Mouse (Mus musculus) cortical plate, adult 2 months (tissue): ENCODE data around the gene Stxbp3. TPM values are rescaled to one million over a fixed set of nuclear protein-coding genes. Genes with fewer than 3 reads are reported as not detected.
A peak's percentile ranks its signal among the peaks of the same experiment; 100 is the strongest.

Experiments
- H3K27ac ChIP-seq: fragments of 200-500 bp; 2 replicates; pipeline ENCODE4 v1.5.1; 2012; ENCODE audit warnings: low read length, control low read depth, inconsistent platforms; ENCODE audit not compliant: insufficient read depth
- H3K4me1 ChIP-seq: fragments of 200-500 bp; 2 replicates; pipeline ENCODE4 v1.6.1; 2011; ENCODE audit warnings: low read length; ENCODE audit not compliant: control insufficient read depth, insufficient read depth
- H3K4me3 ChIP-seq: fragments of 200-500 bp; 2 replicates; pipeline ENCODE4 v1.5.1; 2011; ENCODE audit warnings: mild to moderate bottlenecking, low read length, control low read depth; ENCODE audit not compliant: insufficient read depth
- CTCF ChIP-seq: fragments of 200-500 bp; IDR thresholded peaks from 2 replicates; pipeline ENCODE4 v1.5.1; 2011; ENCODE audit warnings: mild to moderate bottlenecking, control low read depth, low read length; ENCODE audit not compliant: insufficient read depth; ENCODE audit errors: extremely low read depth
- POLR2A ChIP-seq: fragments of 200-500 bp; IDR thresholded peaks from 2 replicates; pipeline ENCODE4 v1.6.1; 2011; ENCODE audit warnings: mild to moderate bottlenecking, low read length, control low read depth; ENCODE audit not compliant: insufficient read depth; ENCODE audit errors: extremely low read depth
- polyA plus RNA-seq: library from polyadenylated mRNA; depleted of rRNA; stranded (reverse); fragments of >200 nt; gene quantifications from 2 replicates; pipeline ENCODE4 v1.2.3, GENCODE M21; 2012

Gene Stxbp3
- polyA plus RNA-seq, 1 experiment = 26.6 TPM

DNA sequence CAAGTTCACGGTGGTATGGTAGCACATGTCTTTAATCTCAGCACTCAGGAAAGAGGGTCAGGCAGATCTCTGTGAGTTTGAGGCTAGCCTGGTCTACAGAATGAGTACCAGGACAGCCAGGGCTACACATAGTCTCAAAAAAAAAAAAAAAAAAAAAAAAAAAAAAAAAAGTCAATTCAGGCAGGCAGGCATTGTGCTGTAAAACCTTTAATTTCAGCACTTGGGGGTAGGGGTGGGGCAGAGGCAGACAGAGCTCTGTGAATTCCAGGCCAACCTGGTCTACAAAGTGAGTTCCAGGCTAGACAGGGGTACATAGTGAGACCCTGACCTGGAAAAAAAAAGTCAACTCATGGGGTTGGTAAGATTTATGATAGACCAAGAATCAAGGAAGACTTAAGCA, 17.4 kb upstream of the Stxbp3 start:
- Histone ChIP-seq H3K4me1 (peaks cover 6% of the 10 kb centered on the region), H3K4me3 (no peak overlapping the region), H3K27ac (no peak overlapping the region)
- TF ChIP-seq POLR2A (no peak), CTCF (no peak)

DNA sequence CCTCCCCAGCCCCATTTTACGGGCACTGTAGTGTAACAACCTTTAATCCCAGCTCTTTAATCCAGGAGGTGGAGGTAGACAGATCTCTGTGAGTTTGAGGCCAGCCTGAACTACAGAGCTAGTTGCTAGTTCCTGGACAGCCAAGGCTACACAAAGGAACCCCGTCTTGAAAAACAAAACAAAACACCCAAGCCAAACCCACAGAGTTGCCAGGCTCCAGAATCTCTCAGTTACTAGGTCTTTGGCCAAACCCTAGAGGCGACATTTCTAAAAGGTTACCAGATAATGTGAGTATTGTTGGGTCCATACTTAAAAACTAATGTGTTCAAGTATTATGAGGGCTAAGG, 16.8 kb upstream of the Stxbp3 start:
- TF ChIP-seq CTCF (no peak), POLR2A (no peak)
- Histone ChIP-seq H3K4me1 (peaks cover 6% of the 10 kb centered on the region), H3K27ac (no peak overlapping the region)

DNA sequence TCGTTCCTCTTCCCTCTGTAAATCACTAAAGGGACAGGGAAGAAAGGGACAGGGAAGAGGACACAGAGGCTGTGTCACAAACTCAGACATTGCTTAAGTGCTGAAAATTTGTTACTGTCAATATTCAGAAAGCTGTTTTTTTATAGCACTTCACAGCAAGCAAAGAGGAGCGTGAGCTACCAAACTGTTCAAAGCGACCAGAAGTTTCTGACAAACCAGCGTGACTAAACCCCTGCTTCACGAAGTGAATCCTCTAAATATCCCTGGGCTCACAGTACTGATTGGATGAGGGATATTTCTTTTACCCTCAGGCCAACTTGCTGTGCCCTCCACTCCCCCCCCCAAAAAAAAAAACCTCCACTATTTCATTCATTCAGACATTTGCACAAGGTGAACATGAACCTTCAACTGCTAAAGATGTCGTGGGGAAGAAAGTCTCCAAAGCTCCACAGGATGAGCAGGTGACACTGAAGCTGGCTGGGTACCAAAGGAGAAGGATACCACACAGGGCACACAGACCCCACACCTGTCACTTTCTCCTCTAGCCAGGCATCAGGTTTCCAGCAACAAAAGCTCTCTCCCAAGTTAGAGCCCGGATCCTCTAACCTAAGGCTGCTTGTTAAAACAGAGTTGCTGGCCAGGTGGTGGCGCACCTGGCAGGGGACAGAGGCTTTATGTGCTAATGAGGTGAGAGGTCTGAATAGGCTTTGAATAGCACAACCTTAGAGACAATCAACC, 16.2 kb upstream of the Stxbp3 start:
- Histone ChIP-seq H3K4me3 (no peak overlapping the region), H3K4me1 (peaks cover 6% of the 10 kb centered on the region), H3K27ac (no peak overlapping the region)
- TF ChIP-seq POLR2A = no peak
- no peak for TF ChIP-seq CTCF

More for the DNA sequence above, 16.8 kb upstream of the Stxbp3 start:
- no peak overlapping the region for H3K4me3 ChIP-seq

DNA sequence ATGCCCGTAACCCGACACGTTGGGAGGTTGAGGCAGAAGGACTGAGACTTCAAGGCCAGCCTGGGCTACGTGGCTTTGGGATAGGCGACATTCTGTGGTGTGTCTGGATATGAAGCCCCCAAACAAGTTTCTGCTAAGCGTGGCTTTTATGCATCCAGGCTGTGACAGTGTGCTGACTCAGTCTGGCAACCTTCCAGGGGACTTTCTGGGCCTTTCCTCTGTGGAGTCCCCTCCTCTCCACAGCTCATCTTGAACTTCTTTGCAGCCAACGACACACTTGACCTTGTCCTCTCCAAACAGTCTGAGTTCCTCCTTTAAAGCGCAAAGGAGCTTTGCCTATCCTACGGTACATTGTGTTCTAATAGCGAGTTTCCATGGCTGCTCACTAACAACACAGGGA, 15.5 kb upstream of the Stxbp3 start:
- peaks cover 6% of the 10 kb centered on the region for H3K4me1 ChIP-seq
- peak overlapping the region; percentile 22 for H3K27ac ChIP-seq
- H3K4me3 ChIP-seq = no peak overlapping the region
- TF ChIP-seq POLR2A = no peak
- TF ChIP-seq CTCF = no peak

DNA sequence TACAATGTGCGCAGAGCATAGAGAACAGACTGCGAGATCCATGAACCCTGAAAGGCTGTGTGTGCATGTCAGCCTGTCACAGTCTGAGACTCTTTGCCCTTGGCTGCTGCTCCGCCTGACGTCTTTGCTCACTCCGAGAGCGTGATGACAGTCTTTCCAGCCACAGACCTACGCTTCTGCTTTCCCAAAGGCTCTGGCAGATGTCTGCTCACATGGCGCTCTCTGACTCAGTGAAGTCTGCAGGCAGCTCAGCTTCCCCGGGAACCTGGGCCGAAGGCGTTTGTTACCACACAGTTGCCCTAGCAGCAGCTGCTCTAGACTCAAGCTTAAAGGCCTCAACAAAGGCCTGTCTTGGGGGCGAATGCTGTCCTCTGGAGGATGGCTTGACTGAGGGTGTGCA, 15.0 kb upstream of the Stxbp3 start:
- Histone ChIP-seq H3K4me1 (peaks cover 6% of the 10 kb centered on the region), H3K4me3 (no peak overlapping the region), H3K27ac (peak overlapping the region; percentile 30)
- TF ChIP-seq POLR2A (no peak), CTCF (no peak)

DNA sequence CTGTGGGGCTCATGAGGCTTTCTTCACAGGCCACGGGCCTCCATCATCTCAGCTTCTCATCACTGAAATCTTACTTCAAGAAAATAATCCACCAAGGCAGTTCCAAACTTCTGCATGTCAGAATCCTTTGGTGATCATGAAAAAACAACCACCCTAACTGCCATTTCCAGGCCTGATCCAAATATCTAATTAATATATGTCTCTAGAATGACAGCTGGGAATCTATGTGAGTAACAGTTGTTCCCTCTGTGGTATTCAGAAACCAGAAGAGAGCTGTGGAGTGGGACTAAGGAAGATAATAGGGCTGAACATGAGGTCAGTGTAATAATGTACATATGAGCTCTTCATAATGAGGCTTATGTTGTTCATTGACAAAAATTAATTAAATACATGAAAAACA, 12.9 kb upstream of the Stxbp3 start:
- no peak overlapping the region for H3K27ac ChIP-seq
- no peak overlapping the region for H3K4me3 ChIP-seq
- peaks cover 6% of the 10 kb centered on the region for H3K4me1 ChIP-seq
- TF ChIP-seq CTCF (no peak), POLR2A (no peak)

DNA sequence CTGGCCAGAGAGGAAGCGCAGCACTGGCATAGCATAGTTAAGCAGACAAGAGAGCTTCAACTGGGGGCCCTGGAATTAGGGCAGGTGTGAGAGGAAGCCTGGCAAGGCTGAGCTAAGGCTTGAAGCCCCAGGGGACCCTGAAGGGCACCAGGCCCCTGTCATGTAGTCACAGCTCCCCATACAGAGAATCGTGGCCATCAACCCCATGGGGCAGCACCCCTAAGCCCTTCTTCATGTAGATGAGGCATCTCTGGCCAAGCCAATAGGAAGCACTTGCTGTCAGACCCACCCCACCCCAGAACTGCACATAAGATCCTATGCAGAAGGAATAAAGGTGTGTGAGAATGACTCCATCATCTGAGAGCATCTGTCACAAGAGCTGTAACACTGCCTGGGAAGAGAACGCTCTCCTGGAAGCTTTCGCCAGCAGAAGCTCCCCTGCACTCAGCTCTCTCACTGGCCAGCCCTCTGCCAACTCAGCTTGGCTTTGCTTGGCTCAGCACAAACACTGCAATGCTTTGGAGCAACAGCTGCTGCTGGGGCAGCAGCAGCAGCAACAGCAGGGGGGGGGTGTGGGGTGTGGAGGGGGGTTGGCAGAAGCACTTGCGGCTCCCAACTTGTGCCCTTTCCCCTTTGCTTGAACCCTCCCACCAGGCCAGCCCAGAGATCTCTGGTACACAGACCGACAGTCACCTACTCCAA, 11.8 kb upstream of the Stxbp3 start:
- no peak for TF ChIP-seq POLR2A
- no peak for TF ChIP-seq CTCF
- Histone ChIP-seq H3K4me3 (no peak overlapping the region), H3K27ac (no peak overlapping the region), H3K4me1 (peaks cover 6% of the 10 kb centered on the region)

DNA sequence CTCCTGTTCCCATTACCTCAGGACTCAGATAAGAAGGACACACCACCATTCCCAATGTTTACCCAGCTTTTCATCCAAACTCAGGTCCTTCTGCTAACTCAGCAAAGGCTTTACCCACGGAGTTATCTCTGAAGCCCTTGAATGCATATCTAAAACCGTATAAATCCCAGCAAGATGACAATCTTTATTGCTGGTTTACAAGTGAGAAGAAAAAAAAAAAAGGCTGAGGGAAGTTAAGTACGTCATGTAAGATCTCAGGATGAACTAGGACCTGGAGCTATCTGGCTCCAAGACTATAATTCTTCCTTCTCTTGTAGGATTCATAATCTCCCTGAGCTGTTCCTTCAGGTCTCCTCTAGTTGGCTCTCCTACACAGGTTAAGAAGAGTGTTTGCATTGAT, 11.2 kb upstream of the Stxbp3 start:
- no peak overlapping the region for H3K27ac ChIP-seq
- TF ChIP-seq CTCF (no peak), POLR2A (no peak)
- no peak overlapping the region for H3K4me3 ChIP-seq
- H3K4me1 ChIP-seq = peaks cover 6% of the 10 kb centered on the region

DNA sequence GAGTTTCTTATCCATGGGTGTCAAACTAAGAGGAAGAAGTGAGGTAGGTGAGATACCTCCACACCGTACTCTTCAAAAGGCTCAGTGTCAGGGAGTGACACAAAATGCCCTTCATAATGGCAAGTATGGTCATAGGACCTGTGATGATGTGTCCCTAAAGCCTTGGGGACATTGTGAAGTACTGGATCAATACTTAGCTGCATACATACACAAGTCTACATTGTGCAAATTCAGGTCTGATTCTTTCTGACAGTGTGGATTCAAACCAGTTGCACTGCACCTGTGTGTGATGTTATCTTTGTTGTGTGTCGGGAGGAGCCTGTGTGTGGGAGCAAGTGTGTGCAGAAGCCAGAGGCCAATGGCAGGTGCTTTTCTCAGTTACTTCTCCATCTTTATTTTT, 10.7 kb upstream of the Stxbp3 start:
- H3K27ac ChIP-seq = no peak overlapping the region
- peaks cover 6% of the 10 kb centered on the region for H3K4me1 ChIP-seq
- TF ChIP-seq CTCF (no peak), POLR2A (no peak)
- H3K4me3 ChIP-seq = no peak overlapping the region

DNA sequence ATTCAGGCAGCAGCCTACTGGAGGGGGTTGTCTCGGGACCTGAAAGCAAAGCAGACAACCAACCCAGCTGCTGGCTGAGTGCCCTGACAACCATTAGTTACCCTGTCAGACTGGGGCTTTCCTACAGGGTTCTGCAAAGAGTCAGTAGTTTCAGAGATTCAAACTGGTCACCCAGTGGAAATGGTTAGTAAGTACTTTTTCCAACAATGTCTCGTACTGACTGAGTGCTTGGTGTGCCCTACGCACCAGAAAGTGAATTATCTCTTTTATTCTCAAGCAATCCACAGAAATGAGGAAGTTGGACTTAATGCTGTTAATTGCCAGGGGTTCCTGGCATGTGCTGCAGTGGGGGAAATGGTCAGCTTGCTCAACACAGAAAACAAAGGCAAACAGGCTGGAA, 10.2 kb upstream of the Stxbp3 start:
- H3K4me3 ChIP-seq = no peak overlapping the region
- no peak overlapping the region for H3K27ac ChIP-seq
- no peak for TF ChIP-seq POLR2A
- no peak for TF ChIP-seq CTCF
- H3K4me1 ChIP-seq = peaks cover 4% of the 10 kb centered on the region
